Mouse (Mus musculus): Measurements from ENCODE around the gene Tmem258. TPM values are rescaled to one million over a fixed set of nuclear protein-coding genes. Genes with fewer than 3 reads are reported as not detected.

Tmem258 gene
- polyA plus RNA-seq, 1 experiment from 2014 or later = 330 TPM

DNA sequence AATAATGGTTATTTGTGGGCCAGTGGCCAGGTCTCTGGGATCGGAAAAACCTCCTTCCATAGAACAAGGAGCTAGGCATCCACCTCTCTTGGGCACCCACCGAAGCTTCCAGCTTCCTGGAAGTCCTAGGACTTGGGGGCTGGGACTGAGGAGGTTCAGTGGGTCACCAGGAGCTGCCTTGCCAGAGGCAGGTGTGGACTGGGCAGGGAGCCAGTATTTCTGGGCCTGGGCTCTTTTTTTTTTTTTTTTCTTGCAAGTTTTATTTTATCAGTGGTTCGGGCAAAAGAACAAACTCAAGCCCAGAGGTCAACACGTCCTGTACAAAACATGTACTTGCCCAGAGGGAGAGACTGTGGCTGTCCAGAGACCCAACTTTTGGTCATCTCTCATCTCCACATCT lies 22.0 kb downstream of the Tmem258 start:
- H3K36me3 ChIP-seq = no peaks in the 10 kb centered on the region
- H3K27ac ChIP-seq (replicated peaks) = no peak overlapping the region
- peaks cover 3% of the 10 kb centered on the region; the same call in 1 of the 2 replicates for H3K4me1 ChIP-seq (replicated peaks)
- no peak for ATAC-seq (ENCODE audit: low FRiP score, low read depth)
- H3K9ac ChIP-seq = no peak overlapping the region
- WGBS = 85% methylated on average over 4 of the region's 4 CpGs
- no peaks in the 10 kb centered on the region for H3K9me3 ChIP-seq
- H3K4me3 ChIP-seq = no peak overlapping the region
- no peak overlapping the region for H3K4me2 ChIP-seq
- H3K27me3 ChIP-seq = no peaks in the 10 kb centered on the region

DNA sequence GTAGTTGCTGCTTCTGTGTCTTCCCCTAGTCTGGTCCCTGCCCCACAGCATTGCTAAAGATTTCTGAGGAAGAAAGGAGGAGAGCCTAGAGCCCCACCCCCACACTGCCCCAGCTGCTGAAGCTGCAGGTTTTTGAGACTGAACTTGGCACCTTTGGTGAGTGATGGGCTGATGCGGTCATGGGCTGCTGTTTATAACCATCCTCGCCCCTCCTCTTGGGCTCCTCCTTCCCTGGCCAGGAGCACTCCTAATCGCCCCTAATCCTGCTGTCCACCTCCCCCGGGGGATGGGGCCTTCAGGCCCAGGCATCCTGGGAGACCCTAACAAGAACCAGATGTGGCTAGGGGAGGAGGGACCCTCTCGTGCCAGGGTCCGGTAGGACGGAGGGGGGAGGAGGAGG lies 27.2 kb downstream of the Tmem258 start:
- Histone ChIP-seq H3K27ac (replicated peaks) (no peak overlapping the region), H3K27me3 (peaks cover 5% of the 10 kb centered on the region; the same call in 1 of the 2 replicates), H3K4me2 (no peak overlapping the region), H3K4me1 (replicated peaks) (no peaks in the 10 kb centered on the region), H3K9ac (no peak overlapping the region), H3K36me3 (no peaks in the 10 kb centered on the region), H3K9me3 (no peaks in the 10 kb centered on the region), H3K4me3 (no peak overlapping the region)
- ATAC-seq (ENCODE audit: low FRiP score, low read depth) = no peak
- 18% methylated on average over 7 of the region's 7 CpGs for WGBS

DNA sequence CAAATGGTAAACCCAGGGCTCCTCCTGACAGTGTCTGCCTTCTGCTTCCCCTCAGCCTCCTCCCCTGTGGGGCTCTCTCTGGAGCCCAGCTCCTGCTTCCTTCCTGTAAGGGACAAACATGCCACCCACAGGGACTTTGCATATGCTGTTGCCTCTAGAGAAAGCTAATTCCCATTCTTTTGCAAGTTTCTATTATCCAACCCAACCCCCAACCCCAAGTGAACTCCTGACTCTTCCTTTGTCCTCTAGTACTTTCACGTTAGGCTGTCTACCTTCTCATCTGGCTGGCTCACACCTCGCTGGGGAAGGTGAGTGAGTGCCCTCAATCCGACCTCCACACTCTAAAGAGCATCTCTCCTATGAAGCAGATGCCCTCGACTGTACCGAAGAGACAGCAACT lies 28.1 kb downstream of the Tmem258 start:
- 17% methylated on average over 5 of the region's 5 CpGs for WGBS
- no peak for ATAC-seq (ENCODE audit: low FRiP score, low read depth)

GRCm38 (mm10) chr19:10232327-10233017 lies 28.7 kb downstream of the Tmem258 start:
- Histone ChIP-seq H3K36me3 (no peaks in the 10 kb centered on the region), H3K27me3 (peaks cover 5% of the 10 kb centered on the region; the same call in 1 of the 2 replicates), H3K4me1 (replicated peaks) (no peaks in the 10 kb centered on the region), H3K9ac (no peak overlapping the region), H3K4me3 (no peak overlapping the region), H3K9me3 (no peaks in the 10 kb centered on the region), H3K27ac (replicated peaks) (no peak overlapping the region), H3K4me2 (no peak overlapping the region)
- WGBS = 33% methylated on average over 9 of the region's 9 CpGs
- no peak for ATAC-seq (ENCODE audit: low FRiP score, low read depth)

More for the DNA sequence above, 28.1 kb downstream of the Tmem258 start:
- no peaks in the 10 kb centered on the region for H3K36me3 ChIP-seq
- H3K4me2 ChIP-seq = no peak overlapping the region
- H3K9ac ChIP-seq = no peak overlapping the region
- H3K4me3 ChIP-seq = no peak overlapping the region
- no peak overlapping the region for H3K27ac ChIP-seq (replicated peaks)
- peaks cover 5% of the 10 kb centered on the region; the same call in 1 of the 2 replicates for H3K27me3 ChIP-seq
- no peaks in the 10 kb centered on the region for H3K4me1 ChIP-seq (replicated peaks)
- no peaks in the 10 kb centered on the region for H3K9me3 ChIP-seq

DNA sequence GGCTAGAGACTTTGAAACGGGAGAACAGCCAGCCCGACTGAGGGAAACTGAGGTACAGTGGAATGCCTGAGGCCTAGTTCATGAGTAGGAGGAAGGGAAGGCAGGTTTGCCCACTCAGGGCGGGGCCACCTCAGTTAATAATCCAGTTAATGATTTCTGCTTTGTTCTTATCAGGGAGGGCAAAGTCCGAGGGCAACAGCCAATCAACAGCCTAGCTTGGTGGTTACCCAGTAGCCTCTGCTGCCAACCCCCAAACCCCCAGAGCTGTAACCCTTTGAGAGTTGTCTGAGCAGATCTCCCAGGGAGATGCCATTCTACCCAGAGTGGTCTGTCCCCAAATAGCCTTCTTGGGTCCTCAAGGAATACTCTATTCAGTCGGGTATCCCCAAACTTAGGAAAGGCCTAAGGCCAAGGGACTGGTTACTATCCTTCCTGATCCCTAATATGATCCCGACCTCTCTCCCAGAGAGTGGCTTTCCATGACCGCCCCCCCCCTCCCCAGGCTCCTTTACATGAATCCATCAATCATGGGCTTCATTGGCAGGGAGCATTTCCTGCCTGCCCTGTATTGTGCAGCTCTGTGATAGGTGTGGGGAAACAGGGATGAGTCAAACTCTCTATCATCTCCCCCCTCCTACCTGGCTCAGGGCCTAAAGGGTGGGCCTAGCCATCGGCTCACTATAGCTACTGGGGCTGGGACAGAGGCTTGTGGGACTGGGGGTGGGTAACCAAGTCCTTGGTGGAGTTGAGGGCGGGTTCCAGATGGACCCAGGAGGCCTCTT lies 32.2 kb downstream of the Tmem258 start:
- Histone ChIP-seq H3K4me1 (replicated peaks) (peaks cover 10% of the 10 kb centered on the region), H3K4me3 (no peak overlapping the region), H3K9me3 (no peaks in the 10 kb centered on the region), H3K27ac (replicated peaks) (no peak overlapping the region), H3K4me2 (no peak overlapping the region), H3K36me3 (no peaks in the 10 kb centered on the region), H3K9ac (no peak overlapping the region), H3K27me3 (peaks cover 15% of the 10 kb centered on the region)
- no peak for ATAC-seq (ENCODE audit: low FRiP score, low read depth)
- WGBS = 87% methylated on average over 9 of the region's 9 CpGs

- no peak overlapping the region for H3K9ac ChIP-seq
- H3K36me3 ChIP-seq = no peaks in the 10 kb centered on the region
- H3K9me3 ChIP-seq = no peaks in the 10 kb centered on the region
- H3K27ac ChIP-seq (replicated peaks) = no peak overlapping the region
- peaks cover 13% of the 10 kb centered on the region for H3K27me3 ChIP-seq
- 68% methylated on average over 3 of the region's 3 CpGs for WGBS
- peaks cover 10% of the 10 kb centered on the region for H3K4me1 ChIP-seq (replicated peaks)
- H3K4me3 ChIP-seq = no peak overlapping the region
- ATAC-seq (ENCODE audit: low FRiP score, low read depth) = no peak
- H3K4me2 ChIP-seq = no peak overlapping the region
Observed at GRCm38 (mm10) chr19:10238477-10238876, 34.7 kb downstream of the Tmem258 start.

GRCm38 (mm10) chr19:10239419-10239818 lies 35.6 kb downstream of the Tmem258 start:
- 0 out of 2 replicates have a peak overlapping the region, but pooled peaks have one; percentile 79 for H3K4me2 ChIP-seq
- H3K9ac ChIP-seq = no peak overlapping the region
- H3K36me3 ChIP-seq = no peaks in the 10 kb centered on the region
- no peaks in the 10 kb centered on the region for H3K9me3 ChIP-seq
- no peak overlapping the region for H3K4me3 ChIP-seq
- peaks cover 13% of the 10 kb centered on the region for H3K27me3 ChIP-seq
- WGBS = 55% methylated on average over 2 of the region's 2 CpGs
- no peak overlapping the region for H3K27ac ChIP-seq (replicated peaks)
- H3K4me1 ChIP-seq (replicated peaks) = peaks cover 10% of the 10 kb centered on the region
- no peak for ATAC-seq (ENCODE audit: low FRiP score, low read depth)

DNA sequence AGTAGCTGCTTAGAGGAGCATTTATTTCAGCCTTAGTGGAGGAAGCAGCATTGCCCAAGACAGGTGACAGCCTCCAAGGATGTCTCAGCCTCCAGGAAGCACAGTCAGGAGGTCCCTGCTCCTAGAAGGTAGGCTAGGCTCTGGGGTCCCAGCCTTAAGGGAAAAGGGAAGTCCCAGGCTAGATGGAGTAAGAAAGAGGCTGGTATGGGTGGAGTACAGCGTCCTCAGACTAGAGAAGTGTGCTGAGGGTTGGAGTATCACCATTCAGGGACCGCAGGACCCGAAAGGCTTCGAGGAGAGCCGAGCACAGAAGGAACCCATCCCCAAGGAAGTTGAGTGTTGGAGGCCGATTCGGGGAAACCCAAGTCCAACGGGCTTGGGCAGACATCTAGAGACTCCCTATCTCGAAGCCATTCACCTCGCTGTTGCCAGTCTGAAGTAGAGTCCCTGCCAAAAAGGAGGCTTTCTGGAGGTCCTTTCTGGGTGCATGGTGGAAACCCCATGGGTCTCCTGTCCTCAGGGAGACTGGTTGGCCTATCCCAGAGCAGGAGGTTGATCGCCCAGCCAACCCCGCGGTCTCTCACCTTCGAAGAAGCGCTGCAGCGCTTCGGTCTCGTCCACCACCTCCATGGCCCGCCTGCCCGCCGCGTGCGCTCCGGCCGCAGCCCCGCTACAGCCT lies 36.3 kb downstream of the Tmem258 start:
- ATAC-seq (ENCODE audit: low FRiP score, low read depth) = no peak
- 4% methylated on average over 26 of the region's 26 CpGs for WGBS

GRCm38 (mm10) chr19:10240654-10241305 lies 37.0 kb downstream of the Tmem258 start, which contains the start of gene Myrf:
Gene Myrf (minus strand): TSS chr19:10240748.
- 9% methylated on average over 41 of the region's 43 CpGs for WGBS
- Histone ChIP-seq H3K4me2 (peak within 1 kb of the TSS; percentile 79), H3K9ac (peak within 1 kb of the TSS; percentile 20; the same call in 1 of the 2 replicates), H3K27me3 (peaks cover 13% of the 10 kb centered on the region), H3K4me1 (replicated peaks) (peaks cover 10% of the 10 kb centered on the region), H3K36me3 (no peaks in the 10 kb centered on the region), H3K27ac (replicated peaks) (no peak within 1 kb of the TSS), H3K4me3 (peak within 1 kb of the TSS; percentile 41), H3K9me3 (no peaks in the 10 kb centered on the region)
- peak; percentile 71 for ATAC-seq (ENCODE audit: low FRiP score, low read depth)

More for the DNA sequence above, 36.3 kb downstream of the Tmem258 start:
- Histone ChIP-seq H3K27me3 (peaks cover 13% of the 10 kb centered on the region), H3K9me3 (no peaks in the 10 kb centered on the region), H3K4me2 (peak overlapping the region; percentile 79), H3K27ac (replicated peaks) (no peak overlapping the region), H3K4me1 (replicated peaks) (peaks cover 10% of the 10 kb centered on the region), H3K36me3 (no peaks in the 10 kb centered on the region), H3K4me3 (peak overlapping the region; percentile 41), H3K9ac (peak overlapping the region; percentile 20; the same call in 1 of the 2 replicates)

DNA sequence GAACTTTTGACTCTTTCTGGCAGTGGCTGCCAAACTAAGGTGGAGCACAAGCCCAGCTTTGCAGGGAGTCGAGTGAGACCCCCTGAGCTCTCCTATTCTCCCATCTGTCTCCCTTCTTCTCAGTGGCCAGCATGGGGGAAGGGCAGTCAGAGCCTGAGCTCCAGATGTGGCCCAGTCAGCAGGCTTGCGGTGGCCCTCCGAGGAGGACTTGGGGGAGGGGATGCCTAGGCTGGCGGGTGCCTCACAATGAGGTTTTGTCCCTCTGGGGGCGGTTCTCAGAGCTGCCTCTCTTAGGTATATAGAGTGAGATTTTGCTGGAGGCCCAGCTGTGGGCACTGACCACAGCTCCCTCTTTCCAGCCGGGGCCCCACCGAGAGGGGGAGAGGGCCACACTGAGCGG lies 39.1 kb downstream of the Tmem258 start:
- ATAC-seq (ENCODE audit: low FRiP score, low read depth) = no peak
- H3K9ac ChIP-seq = no peak overlapping the region
- H3K36me3 ChIP-seq = no peaks in the 10 kb centered on the region
- H3K27ac ChIP-seq (replicated peaks) = no peak overlapping the region
- peaks cover 10% of the 10 kb centered on the region for H3K4me1 ChIP-seq (replicated peaks)
- peaks cover 13% of the 10 kb centered on the region for H3K27me3 ChIP-seq
- WGBS = 2% methylated on average over 8 of the region's 8 CpGs
- H3K9me3 ChIP-seq = no peaks in the 10 kb centered on the region
- no peak overlapping the region for H3K4me2 ChIP-seq
- H3K4me3 ChIP-seq = no peak overlapping the region

GRCm38 (mm10) chr19:10244183-10244582 lies 40.4 kb downstream of the Tmem258 start:
- 29% methylated on average over 3 of the region's 3 CpGs for WGBS
- peaks cover 10% of the 10 kb centered on the region for H3K4me1 ChIP-seq (replicated peaks)
- no peak overlapping the region for H3K27ac ChIP-seq (replicated peaks)
- ATAC-seq (ENCODE audit: low FRiP score, low read depth) = no peak
- no peaks in the 10 kb centered on the region for H3K36me3 ChIP-seq
- H3K4me3 ChIP-seq = no peak overlapping the region
- H3K27me3 ChIP-seq = peaks cover 13% of the 10 kb centered on the region
- no peaks in the 10 kb centered on the region for H3K9me3 ChIP-seq
- H3K4me2 ChIP-seq = no peak overlapping the region
- H3K9ac ChIP-seq = no peak overlapping the region

All from hindbrain, embryonic 15.5 days (tissue).